Mouse (Mus musculus) C2C12 (cell line): Measurements from ENCODE around the gene Pbx1.

ENCODE experiments used
- CEBPB ChIP-seq: IDR thresholded peaks from one replicate; pipeline ENCODE4 v1.6.1; 2011; ENCODE audit warnings: low read depth, mild to moderate bottlenecking, control low read depth, moderate library complexity
- CTCF ChIP-seq: IDR thresholded peaks from one replicate; pipeline ENCODE4 v1.5.1; 2011; ENCODE audit not compliant: control insufficient read depth, insufficient read depth, insufficient read length
- FOSL1 ChIP-seq: IDR thresholded peaks from one replicate; pipeline ENCODE4 v1.8.0; 2011; ENCODE audit warnings: mild to moderate bottlenecking, low read length; ENCODE audit not compliant: poor library complexity, insufficient read depth, severe bottlenecking
- MAX ChIP-seq: IDR thresholded peaks from one replicate; pipeline ENCODE4 v1.6.1; 2011; ENCODE audit warnings: mild to moderate bottlenecking, control low read depth
- MYOD1 ChIP-seq: IDR thresholded peaks from one replicate; pipeline ENCODE4 v1.6.1; 2011; ENCODE audit warnings: low read depth; ENCODE audit not compliant: control insufficient read depth, insufficient read length
- MYOG ChIP-seq: IDR thresholded peaks from one replicate; pipeline ENCODE4 v1.6.1; 2011; ENCODE audit not compliant: control insufficient read depth, insufficient read length; ENCODE audit errors: extremely low read depth
- USF1 ChIP-seq: IDR thresholded peaks from one replicate; pipeline ENCODE4 v1.6.1; 2011; ENCODE audit warnings: low read depth, mild to moderate bottlenecking, control low read depth, moderate library complexity

DNA sequence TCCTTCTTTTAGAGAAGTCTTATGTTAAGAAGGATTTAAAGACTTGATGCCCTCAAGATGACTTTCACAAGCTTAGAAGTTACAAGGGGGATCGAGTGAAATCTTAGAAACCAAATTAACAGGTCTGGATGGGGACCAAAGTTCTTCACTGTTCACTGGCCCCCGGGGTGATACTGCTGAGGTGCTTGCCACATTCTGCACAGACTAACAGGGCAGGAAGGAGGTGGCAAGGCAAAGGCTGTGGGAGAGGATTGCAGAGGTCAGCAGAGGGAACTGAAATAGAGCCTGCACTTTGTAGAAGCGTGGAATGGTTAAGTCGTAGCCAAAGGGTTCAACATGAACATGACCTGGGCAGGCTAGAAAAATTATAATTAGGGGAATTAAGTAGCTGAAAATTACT is 256.5 kb downstream of the Pbx1 start:
- TF ChIP-seq CTCF (no peak), USF1 (no peak), MAX (no peak), FOSL1 (no peak), CEBPB (no peak), MYOD1 (no peak), MYOG (no peak)
